Comparison of ENCODE assay signal across 8 mouse cellular contexts in genomic region chr19:3718481-3719361, GRCm38 (mm10). TPM values are rescaled to one million over a fixed set of nuclear protein-coding genes. Genes with fewer than 3 reads are reported as not detected.
DNase-seq lines count a peak whose midpoint lies in the region; ATAC-seq and TF ChIP-seq lines count a peak whose summit lies in the region.

No protein-coding gene starts in this region.

- peaks cover 2% of the 10 kb centered on the region for H3K4me1 ChIP-seq in ES-Bruce4 (ENCODE audit: control insufficient read depth, insufficient read depth, low read length)
- peaks cover 19% of the 10 kb centered on the region for H3K4me1 ChIP-seq in hindbrain, embryonic 10.5 days (replicated peaks)
- peaks cover 7% of the 10 kb centered on the region for H3K4me1 ChIP-seq in lung, embryonic 16.5 days (replicated peaks; ENCODE audit: control insufficient read depth, insufficient read depth, low read length)

- H3K27me3 ChIP-seq in ES-Bruce4 (ENCODE audit: control insufficient read depth, insufficient read depth, low read length, poor library complexity, severe bottlenecking), result no peaks in the 10 kb centered on the region
- no peaks in the 10 kb centered on the region for H3K27me3 ChIP-seq in hindbrain, embryonic 10.5 days (ENCODE audit: insufficient read depth, poor library complexity, severe bottlenecking)
- no peaks in the 10 kb centered on the region for H3K27me3 ChIP-seq in lung, embryonic 16.5 days (ENCODE audit: control insufficient read depth, insufficient read depth, low read depth, low read length)

- peak overlapping the region; percentile 60 for H3K4me3 ChIP-seq in ES-Bruce4 (ENCODE audit: low read depth, low read length)
- peak overlapping the region; percentile 54 for H3K4me3 ChIP-seq in hindbrain, embryonic 10.5 days
- peak overlapping the region; percentile 54 for H3K4me3 ChIP-seq in lung, embryonic 16.5 days (ENCODE audit: low read length)

- H3K36me3 ChIP-seq in ES-Bruce4 (ENCODE audit: control insufficient read depth, insufficient read depth, low read length, poor library complexity, severe bottlenecking), result peaks cover 18% of the 10 kb centered on the region
- H3K36me3 ChIP-seq in hindbrain, embryonic 10.5 days, result peaks cover 52% of the 10 kb centered on the region
- peaks cover 9% of the 10 kb centered on the region for H3K36me3 ChIP-seq in lung, embryonic 16.5 days (ENCODE audit: control insufficient read depth, insufficient read depth, low read length)

- TF ChIP-seq POLR2A in ES-Bruce4 (IDR thresholded peaks at IDR 0.05; ENCODE audit: insufficient read depth, low read length), result no peak

- TF ChIP-seq EP300 in ES-Bruce4 (IDR thresholded peaks at IDR 0.05; ENCODE audit: insufficient read depth, low read depth, low read length), result 0 out of 2 replicates have a peak, but pooled peaks have one; percentile 17

- WGBS in hindbrain, embryonic 10.5 days, result 38% methylated on average over 19 of the region's 19 CpGs
- WGBS in lung, embryonic 16.5 days, result 37% methylated on average over 19 of the region's 19 CpGs

- peak overlapping the region; percentile 21 for H3K9ac ChIP-seq in ES-Bruce4 (ENCODE audit: low read depth, poor library complexity, severe bottlenecking)
- peak overlapping the region; percentile 67 for H3K9ac ChIP-seq in lung, embryonic 16.5 days (ENCODE audit: low read length)

- peak overlapping the region; percentile 96 for H3K4me2 ChIP-seq in lung, embryonic 16.5 days (ENCODE audit: low read depth, low read length)

- DNase-seq in cerebellum, adult 8-10 months, result peak; percentile 67
- DNase-seq in hindbrain, embryonic 10.5 days (ENCODE audit: low spot score), result peak; percentile 72
- DNase-seq in layer of hippocampus, adult 9-10 months (ENCODE audit: low spot score), result peak; percentile 75
- peak; percentile 41 for DNase-seq in ovary, postnatal 10 days (ENCODE audit: low spot score)
- peak; percentile 77 for DNase-seq in thymus, postnatal 0 days (ENCODE audit: low spot score)

- peak; percentile 61 for TF ChIP-seq CTCF in ES-Bruce4 (IDR thresholded peaks at IDR 0.05; ENCODE audit: low read depth, low read length)

- peak; percentile 69 for ATAC-seq in frontal cortex, adult (ENCODE audit: low TSS enrichment)
- peak; percentile 87 for ATAC-seq in lung, embryonic 16.5 days (ENCODE audit: low read depth)

- peak overlapping the region; percentile 26 for H3K27ac ChIP-seq in ES-Bruce4 (ENCODE audit: insufficient read depth, low read length)
- H3K27ac ChIP-seq in hindbrain, embryonic 10.5 days, result peak overlapping the region; percentile 51
- H3K27ac ChIP-seq in lung, embryonic 16.5 days (ENCODE audit: low read length), result peak overlapping the region; percentile 63

- no peaks in the 10 kb centered on the region for H3K9me3 ChIP-seq in ES-Bruce4 (replicated peaks; ENCODE audit: control insufficient read depth, insufficient read depth, low read length, poor library complexity, severe bottlenecking)
- H3K9me3 ChIP-seq in hindbrain, embryonic 10.5 days, result peaks cover 8% of the 10 kb centered on the region; the same call in 1 of the 2 replicates
- H3K9me3 ChIP-seq in lung, embryonic 16.5 days (ENCODE audit: control insufficient read depth, low read length), result no peaks in the 10 kb centered on the region

RNA-seq across cellular contexts. Expression of gene 1810055G02Rik, which starts 10.6 kb away (rescaled TPM):
- 30.7 and 31.8 TPM in 2 replicates for polyA plus RNA-seq in ES-Bruce4 (2011; ENCODE audit: insufficient read depth, insufficient read length, low read depth, missing spikeins)
- 45.7 and 46.9 TPM in 2 replicates for polyA plus RNA-seq in hindbrain, embryonic 10.5 days (2016; fragmentation: Nextera tagmentation; extraction: Ambion mirVana)
- 28.3 and 32.4 TPM in 2 replicates for polyA plus RNA-seq in lung, embryonic 16.5 days (2015; fragmentation: Nextera tagmentation; extraction: Ambion mirVana)
- 6.8 and 8.6 TPM in 2 replicates for polyA plus RNA-seq in thymus, postnatal 0 days (2015; fragmentation: Nextera tagmentation; extraction: Ambion mirVana)

RNA-seq across cellular contexts. Expression of gene Lrp5, which starts 32.4 kb away (rescaled TPM):
- polyA plus RNA-seq in ES-Bruce4 (2011; ENCODE audit: insufficient read depth, insufficient read length, low read depth, missing spikeins), result 38.6 and 40.2 TPM in 2 replicates
- 3.1 and 3.5 TPM in 2 replicates for polyA plus RNA-seq in hindbrain, embryonic 10.5 days (2016; fragmentation: Nextera tagmentation; extraction: Ambion mirVana)
- polyA plus RNA-seq in lung, embryonic 16.5 days (2015; fragmentation: Nextera tagmentation; extraction: Ambion mirVana), result 7.4 and 7.8 TPM in 2 replicates
- polyA plus RNA-seq in thymus, postnatal 0 days (2015; fragmentation: Nextera tagmentation; extraction: Ambion mirVana), result 1.6 and 2.1 TPM in 2 replicates

RNA-seq across cellular contexts. Expression of gene Kmt5b, which starts 48.5 kb away (rescaled TPM):
- 34.6 and 39.4 TPM in 2 replicates for polyA plus RNA-seq in ES-Bruce4 (2011; ENCODE audit: insufficient read depth, insufficient read length, low read depth, missing spikeins)
- 30.6 and 37.1 TPM in 2 replicates for polyA plus RNA-seq in hindbrain, embryonic 10.5 days (2016; fragmentation: Nextera tagmentation; extraction: Ambion mirVana)
- 28.1 and 29.5 TPM in 2 replicates for polyA plus RNA-seq in lung, embryonic 16.5 days (2015; fragmentation: Nextera tagmentation; extraction: Ambion mirVana)
- 24.7 and 31.1 TPM in 2 replicates for polyA plus RNA-seq in thymus, postnatal 0 days (2015; fragmentation: Nextera tagmentation; extraction: Ambion mirVana)

Comparison
In these comparisons a context has a peak if more than half of its experiments do, and no peak if none do; other contexts are left out.
1. Peak in every context shown above with its lines: DNase-seq, ATAC-seq, H3K4me3 ChIP-seq and H3K27ac ChIP-seq.